Mouse (Mus musculus) G1E (cell line): ENCODE data around the gene Lingo2.

Experiments
- CTCF ChIP-seq: IDR thresholded peaks from 2 replicates; pipeline ENCODE4 v1.5.1; 2012; ENCODE audit warnings: low read depth, low read length, inconsistent platforms, mixed read lengths
- POLR2AphosphoS5 ChIP-seq: IDR thresholded peaks from 2 replicates; pipeline ENCODE4 v1.6.1; 2012; ENCODE audit warnings: low read depth, low read length, inconsistent platforms; ENCODE audit not compliant: insufficient replicate concordance

DNA sequence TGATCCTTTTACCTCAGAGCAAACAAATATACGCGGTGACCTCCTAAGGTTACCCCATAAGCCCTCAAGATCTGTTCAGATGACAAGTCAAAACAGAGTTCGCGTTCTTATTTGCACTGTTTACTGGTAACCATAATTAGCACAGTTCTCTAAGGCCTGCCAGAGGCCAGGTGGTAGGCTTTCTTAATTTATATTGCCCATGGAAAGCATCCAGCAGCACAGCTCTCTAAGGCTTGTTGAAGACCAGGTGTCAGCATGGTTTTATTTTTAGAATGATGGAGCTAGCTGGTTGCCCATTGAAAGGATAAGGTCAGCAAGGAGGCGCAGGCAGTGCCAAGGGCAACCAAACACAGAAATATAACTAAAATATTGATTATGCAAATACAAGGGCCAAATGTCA, 1190.4 kb downstream of the Lingo2 start:
- no peak for TF ChIP-seq CTCF
- TF ChIP-seq POLR2AphosphoS5, result no peak
